Mouse (Mus musculus): ENCODE results near the gene Ogfrl1. TPM values are rescaled to one million over a fixed set of nuclear protein-coding genes. Genes with fewer than 3 reads are reported as not detected.

Ogfrl1 gene
- total RNA-seq, 2 experiments from 2014 or later = 14.1 to 15.5 TPM

DNA sequence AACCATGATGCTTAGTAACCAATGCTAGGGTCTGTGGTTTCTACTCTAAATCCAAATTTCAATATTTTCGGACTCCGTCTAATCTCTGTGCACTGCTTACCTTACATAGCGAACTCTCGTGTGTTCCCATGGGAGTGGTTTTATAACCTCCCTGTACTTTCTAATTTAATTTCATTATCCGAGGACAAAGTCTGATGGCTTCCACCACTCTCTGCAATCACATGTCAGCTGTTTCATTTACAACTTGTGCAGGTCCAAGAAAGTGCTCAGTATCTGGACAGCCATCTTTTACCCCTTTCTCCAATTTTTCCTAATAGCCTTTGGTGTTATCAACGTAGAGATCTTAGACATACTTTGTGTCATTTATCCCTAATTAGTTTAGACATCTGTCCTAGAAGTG lies 44.7 kb downstream of the Ogfrl1 start:
- DNase-seq = no peak

DNA sequence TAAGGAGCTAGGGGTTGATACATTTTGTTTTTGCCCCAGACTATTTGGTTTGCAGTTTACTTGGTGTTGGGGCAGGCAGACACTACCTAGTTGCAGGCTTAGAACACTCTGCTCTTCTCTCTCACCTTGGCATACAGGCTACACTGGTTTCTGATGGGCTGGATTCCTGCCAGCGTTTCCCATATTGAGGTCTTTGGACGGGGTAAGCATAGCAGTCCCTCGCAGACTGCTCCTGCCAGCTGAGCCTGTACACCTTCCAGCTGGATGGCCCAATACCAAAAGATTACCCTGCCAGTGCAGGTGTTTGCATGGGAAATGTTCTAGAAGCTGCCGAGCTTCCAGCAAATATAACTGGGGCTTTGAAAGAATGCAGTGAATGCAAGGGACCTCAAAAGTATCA lies 45.8 kb downstream of the Ogfrl1 start:
- DNase-seq = peak; percentile 18 to 41

DNA sequence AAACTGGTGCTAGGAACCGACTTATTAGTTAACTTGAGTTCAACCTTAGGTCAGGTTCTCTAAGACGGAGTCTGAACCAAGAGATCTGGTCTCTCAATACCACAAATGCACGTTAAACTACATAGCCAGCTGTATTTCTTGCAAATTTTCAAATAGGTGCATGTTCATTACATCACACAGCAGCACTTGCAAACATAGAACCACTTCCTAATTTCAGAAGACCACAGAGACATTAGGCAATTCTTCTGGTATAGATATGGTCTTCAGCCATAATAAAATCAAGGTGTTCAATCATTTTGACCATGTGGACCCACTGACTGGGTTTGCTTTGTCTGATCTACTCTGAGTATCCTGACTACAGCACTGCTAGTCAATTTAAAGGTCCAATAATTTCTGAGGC lies 51.9 kb downstream of the Ogfrl1 start:
- DNase-seq = no peak

DNA sequence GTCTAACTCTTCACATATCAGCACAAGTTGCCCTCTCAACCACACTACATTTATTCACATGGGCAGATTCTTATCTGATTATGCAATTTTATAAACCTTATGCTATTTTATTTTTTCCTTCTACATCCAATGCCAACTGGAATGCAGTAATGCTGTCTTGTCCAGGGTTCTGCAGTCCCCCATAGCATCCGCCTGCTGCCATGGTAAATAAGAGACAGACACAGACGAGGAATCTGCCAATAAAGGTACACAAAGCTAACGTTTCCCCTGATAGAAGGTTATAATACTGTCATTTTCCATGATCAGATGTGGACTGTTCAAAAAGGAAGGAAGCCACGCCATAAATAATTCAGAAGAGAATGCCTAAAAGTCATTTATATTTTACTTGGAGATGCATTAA lies 54.7 kb downstream of the Ogfrl1 start:
- no peak for DNase-seq

DNA sequence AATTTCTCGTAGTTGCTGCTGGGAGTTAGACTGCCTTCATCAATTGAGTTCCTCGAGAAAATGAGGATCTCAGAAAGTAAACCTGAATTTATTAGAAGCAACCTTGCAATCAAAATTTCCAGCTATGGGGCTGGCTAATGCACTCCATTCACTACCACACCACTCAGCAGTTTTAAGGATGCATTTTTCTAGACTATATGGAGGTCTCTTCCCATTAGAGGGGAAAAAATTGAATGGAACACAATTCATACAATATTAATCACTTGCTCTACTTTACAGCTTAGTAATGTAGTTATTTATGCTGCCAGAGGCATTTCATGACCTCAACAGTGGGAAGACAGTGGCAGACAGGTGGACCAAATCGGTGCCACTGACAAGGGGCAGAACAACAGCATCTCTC lies 55.3 kb downstream of the Ogfrl1 start:
- DNase-seq = no peak

DNA sequence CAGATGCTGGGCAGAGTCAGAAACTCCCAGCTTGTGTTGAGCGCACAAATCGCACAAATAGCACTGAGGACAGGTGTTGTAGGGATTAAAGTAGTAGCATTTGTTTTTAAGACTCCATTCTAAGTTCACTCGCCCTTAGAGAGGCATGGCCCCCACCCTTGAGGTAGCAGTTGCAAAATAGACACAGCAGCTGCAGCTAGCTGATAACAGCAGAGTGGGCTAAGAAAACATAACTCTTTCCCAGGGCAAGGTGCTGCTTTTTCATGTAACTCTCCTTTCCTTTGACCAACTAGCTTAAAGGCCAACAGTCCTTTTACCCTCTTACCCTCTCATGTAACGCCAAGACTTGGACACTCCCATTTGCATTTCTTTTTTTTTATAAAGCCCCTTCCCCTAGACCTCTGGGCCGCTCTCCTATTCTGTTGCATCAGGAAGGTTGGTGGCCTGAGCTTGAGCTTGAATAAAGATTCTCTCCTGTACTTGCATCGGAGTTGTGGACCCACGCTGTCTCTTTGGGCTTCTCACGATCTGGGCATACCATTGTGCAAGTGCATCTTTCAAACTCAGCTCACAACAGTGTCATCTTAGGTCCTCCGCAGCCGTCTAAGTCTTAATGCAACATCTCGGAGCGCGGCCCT lies 61.7 kb downstream of the Ogfrl1 start:
- no peak for DNase-seq

DNA sequence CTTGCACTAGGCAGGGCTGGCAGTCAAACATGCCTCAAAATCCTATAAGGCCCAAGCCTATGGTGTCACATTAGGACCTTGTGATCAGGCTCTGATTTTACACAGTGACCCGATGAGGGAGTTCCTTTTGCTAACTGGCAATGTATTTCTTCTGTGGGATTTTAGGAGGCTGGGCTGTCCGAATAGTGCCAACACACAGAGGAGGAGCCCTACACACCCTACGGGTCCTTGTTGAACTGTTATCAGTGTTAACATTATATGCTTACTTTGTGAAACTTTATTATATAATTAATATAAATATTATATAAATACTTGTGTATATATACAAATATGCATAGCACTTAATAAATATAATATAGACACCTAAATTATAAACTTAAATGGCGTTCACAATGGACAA lies 62.5 kb downstream of the Ogfrl1 start:
- DNase-seq = no peak

DNA sequence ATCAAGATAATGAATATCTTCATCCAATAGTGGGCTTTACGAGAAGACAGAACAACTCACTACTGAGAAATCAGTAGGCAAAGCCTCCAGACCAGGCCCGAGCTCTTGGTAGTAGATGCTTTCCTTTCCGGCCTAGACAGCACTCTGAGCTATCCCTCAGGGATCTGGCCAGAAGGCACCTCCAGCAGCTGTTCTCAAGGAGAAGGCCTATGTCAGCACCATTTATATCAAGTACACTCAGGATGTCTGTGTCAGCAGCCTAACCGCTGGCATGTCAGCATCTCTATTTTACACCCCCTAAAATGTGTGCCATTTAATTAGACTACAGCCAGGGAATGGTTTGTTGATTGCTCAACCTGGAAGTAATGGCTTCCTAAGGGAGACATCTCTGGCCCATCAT lies 65.4 kb downstream of the Ogfrl1 start:
- no peak for DNase-seq

DNA sequence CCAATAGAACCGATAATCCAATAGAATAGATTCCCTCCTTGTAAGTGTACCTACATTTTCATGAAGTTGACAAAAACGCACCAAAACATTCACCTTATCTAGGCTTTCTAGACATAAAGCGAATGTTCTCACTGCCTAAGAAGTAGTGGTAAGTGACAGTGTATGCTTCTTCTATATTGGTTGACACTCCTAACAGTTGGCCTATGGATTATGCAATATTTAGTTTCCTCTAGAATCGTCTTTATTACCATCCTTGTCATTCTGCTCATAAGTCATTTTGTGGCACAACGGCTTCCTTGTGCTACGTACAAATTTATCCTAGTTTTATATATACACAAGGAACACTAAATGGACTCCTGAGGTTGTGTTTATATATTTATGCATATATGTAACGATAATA lies 72.4 kb downstream of the Ogfrl1 start:
- DNase-seq = no peak

DNA sequence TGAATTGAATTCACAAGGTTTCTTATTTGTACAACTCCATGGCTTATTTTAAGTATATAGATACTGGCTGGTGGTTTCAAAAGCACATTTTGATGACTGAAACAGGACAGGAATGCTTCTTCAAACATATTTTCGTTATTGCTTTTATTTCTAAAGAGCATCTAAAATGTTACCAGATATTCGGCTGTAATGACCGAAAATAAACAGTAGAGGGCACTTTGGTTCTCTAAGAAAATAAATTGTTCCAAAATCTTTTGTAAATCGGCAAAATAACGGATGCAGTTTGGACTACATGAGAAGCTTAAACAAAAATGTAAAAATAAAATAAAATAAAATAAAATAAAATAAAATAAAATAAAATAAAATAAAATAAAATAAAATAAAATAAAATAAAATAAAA lies 73.3 kb downstream of the Ogfrl1 start:
- DNase-seq = peak; percentile 9 to 55

DNA sequence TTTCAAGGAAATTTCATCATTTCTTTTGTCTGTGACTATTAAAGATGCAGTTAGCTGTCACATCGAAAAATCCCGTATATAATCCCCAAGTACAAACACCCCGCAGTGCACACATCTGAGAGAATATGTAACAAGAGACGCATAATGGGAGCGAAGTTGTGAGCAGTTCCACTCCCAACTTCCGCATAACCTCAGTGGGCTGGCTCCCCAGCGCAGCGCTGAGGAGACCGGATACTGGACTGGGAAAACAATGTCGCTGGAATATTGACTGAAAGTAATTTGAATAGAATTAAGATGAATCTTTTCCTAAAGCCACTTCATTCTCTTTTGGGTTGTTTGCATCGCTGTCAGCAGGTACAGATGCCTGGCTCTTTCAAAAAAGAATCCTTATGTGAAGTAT lies 74.3 kb downstream of the Ogfrl1 start:
- DNase-seq = peak; percentile 9 to 13

DNA sequence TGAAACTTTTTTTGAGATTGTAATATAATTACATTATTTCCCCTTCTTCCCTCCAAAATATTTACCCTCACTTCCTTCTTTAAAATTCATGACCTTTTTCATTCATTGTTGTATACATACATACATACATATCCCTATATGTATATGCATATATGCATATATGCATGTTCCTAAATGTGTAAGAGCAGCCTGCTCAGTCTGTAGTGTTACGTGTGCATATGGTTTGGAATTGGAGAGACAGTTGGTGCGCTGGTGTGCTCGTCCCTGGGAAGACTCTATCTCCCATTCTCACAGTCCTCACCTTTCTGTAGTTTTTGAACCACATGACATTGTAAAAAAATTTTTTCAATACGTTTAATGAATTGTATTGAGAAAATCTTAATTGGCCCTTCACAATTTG lies 75.4 kb downstream of the Ogfrl1 start:
- DNase-seq = no peak

DNA sequence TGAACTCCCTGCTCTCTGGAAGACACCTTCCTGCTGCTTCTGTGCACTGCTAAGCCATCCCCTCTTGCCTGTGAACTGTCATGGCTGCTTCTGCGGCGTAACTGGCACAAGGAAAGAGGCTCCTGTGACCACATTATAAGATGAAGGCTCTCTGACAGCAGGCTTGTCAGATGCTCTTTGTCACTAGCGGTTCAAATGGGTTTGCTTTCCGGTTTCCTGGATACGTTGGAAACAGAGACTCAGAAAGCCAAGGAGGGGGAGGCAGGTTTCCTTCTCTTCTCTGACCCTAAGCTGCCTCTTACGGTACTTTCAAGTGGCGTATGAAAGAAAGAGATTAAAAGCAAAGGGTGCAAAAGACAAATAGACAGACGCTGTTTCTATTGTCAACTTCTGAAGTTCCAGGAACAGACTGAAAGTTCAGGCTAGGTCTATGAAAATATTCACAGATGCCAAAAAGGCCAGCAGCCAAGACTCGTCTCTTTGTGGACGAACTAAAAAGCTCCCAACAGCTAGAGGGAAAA lies 76.2 kb downstream of the Ogfrl1 start:
- peak; percentile 61 to 62 for DNase-seq

DNA sequence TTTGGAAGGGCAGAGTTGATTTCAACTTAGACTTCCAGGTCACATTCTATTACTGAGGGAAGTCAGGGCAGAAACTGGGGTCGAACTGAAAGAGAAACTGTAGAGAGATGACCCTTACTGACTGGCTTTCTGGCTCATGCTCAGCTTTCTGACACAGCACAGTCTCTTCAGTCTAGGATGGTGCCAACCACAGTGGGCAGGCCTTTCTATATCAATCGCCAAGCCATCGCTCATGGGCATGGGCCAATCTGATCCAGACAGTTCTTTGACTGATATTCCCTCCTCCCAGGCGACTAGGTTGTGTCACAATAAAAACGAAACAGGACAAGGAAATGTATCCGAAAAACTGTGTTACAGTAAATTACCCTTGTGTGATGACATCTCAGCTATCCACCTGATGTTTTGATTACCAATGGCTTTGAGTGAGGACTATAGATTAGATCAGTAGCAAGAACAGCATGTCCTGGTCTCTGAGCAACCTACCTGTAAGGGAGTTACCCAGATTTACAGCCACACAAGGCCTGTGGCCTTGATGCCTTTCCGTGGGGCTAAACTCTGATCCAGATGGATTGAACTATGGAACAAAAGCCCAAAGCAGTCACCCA lies 76.9 kb downstream of the Ogfrl1 start:
- no peak for DNase-seq

All from heart, adult 18-20 months (tissue).